Mouse (Mus musculus): ENCODE results near the gene Rest.

- TF ChIP-seq CTCF (IDR thresholded peaks at IDR 0.05; ENCODE audit: low read depth), result no peak
- no peak for TF ChIP-seq EP300 (IDR thresholded peaks at IDR 0.05; ENCODE audit: low read depth)
Measured at GRCm38 (mm10) chr5:77250083-77250482, 15.2 kb upstream of the Rest start.

All from heart, postnatal 0 days (tissue).